Mouse (Mus musculus) testis, adult 2 months (tissue): ENCODE results near the gene Ttyh2. TPM values are rescaled to one million over a fixed set of nuclear protein-coding genes. Genes with fewer than 3 reads are reported as not detected.
A peak's percentile ranks its signal among the peaks of the same experiment; 100 is the strongest.
"Not testable (repeated sequence)": the region's sequence is repeated elsewhere in the genome, so short reads cannot be mapped to it uniquely, and the experiment has no call there.

Experiments used
- H3K27ac ChIP-seq: fragments of 200-500 bp; 2 replicates; pipeline ENCODE4 v1.5.1; 2012; ENCODE audit warnings: low read depth, low read length; ENCODE audit not compliant: control insufficient read depth, insufficient read depth
- H3K27me3 ChIP-seq: fragments of 200-500 bp; 2 replicates; pipeline ENCODE4 v1.6.1; 2012; ENCODE audit warnings: mild to moderate bottlenecking, low read length, moderate library complexity; ENCODE audit not compliant: control insufficient read depth, insufficient read depth
- H3K36me3 ChIP-seq: fragments of 200-500 bp; 2 replicates; pipeline ENCODE4 v1.6.1; 2012; ENCODE audit warnings: mild to moderate bottlenecking, low read length; ENCODE audit not compliant: control insufficient read depth, insufficient read depth
- H3K4me1 ChIP-seq: fragments of 200-500 bp; 2 replicates; pipeline ENCODE4 v1.6.1; 2012; ENCODE audit warnings: low read length; ENCODE audit not compliant: control insufficient read depth, insufficient read depth
- H3K4me3 ChIP-seq: fragments of 200-500 bp; 2 replicates; pipeline ENCODE4 v1.5.1; 2012; ENCODE audit warnings: low read depth, mild to moderate bottlenecking, low read length, moderate library complexity, mixed read lengths; ENCODE audit not compliant: control insufficient read depth
- CTCF ChIP-seq: fragments of 200-500 bp; IDR thresholded peaks from 2 replicates; pipeline ENCODE4 v1.5.1; 2012; ENCODE audit warnings: low read depth, mild to moderate bottlenecking, inconsistent platforms, low read length, moderate library complexity; ENCODE audit not compliant: control insufficient read depth, insufficient read depth, insufficient replicate concordance
- POLR2A ChIP-seq: fragments of 200-500 bp; IDR thresholded peaks from 2 replicates; pipeline ENCODE4 v1.6.1; 2012; ENCODE audit warnings: low read depth, mild to moderate bottlenecking, inconsistent platforms, low read length, moderate library complexity; ENCODE audit not compliant: control insufficient read depth
- polyA plus RNA-seq: library from polyadenylated mRNA; depleted of rRNA; stranded (reverse); fragments of >200 nt; gene quantifications from 2 replicates; pipeline ENCODE4 v1.2.3, GENCODE M21; 2012

Ttyh2 gene
- polyA plus RNA-seq, 1 experiment = 15.2 TPM

- no peaks in the 10 kb centered on the region for H3K27me3 ChIP-seq
- TF ChIP-seq CTCF (peak; percentile 40; the same call in 1 of the 2 replicates), POLR2A (no peak)
- H3K4me1 ChIP-seq = peaks cover 15% of the 10 kb centered on the region
- H3K4me3 ChIP-seq = peak overlapping the region; percentile 96
- H3K36me3 ChIP-seq = peaks cover 2% of the 10 kb centered on the region; the same call in 1 of the 2 replicates
- H3K27ac ChIP-seq = peak overlapping the region; percentile 71
Observed at GRCm38 (mm10) chr11:114668741-114669623, 6.2 kb upstream of the Ttyh2 start.

- H3K4me3 ChIP-seq = peak overlapping the region; percentile 96
- peaks cover 15% of the 10 kb centered on the region for H3K4me1 ChIP-seq
- no peaks in the 10 kb centered on the region for H3K27me3 ChIP-seq
- peaks cover 2% of the 10 kb centered on the region; the same call in 1 of the 2 replicates for H3K36me3 ChIP-seq
- TF ChIP-seq POLR2A (no peak), CTCF (no peak)
- H3K27ac ChIP-seq = peak overlapping the region; percentile 71; the same call in 1 of the 2 replicates
Observed at GRCm38 (mm10) chr11:114669651-114670168, 5.5 kb upstream of the Ttyh2 start.

- peaks cover 19% of the 10 kb centered on the region for H3K4me1 ChIP-seq
- H3K4me3 ChIP-seq = no peak overlapping the region
- no peak overlapping the region for H3K27ac ChIP-seq
- TF ChIP-seq POLR2A = no peak
- TF ChIP-seq CTCF = no peak
- no peaks in the 10 kb centered on the region for H3K27me3 ChIP-seq
- H3K36me3 ChIP-seq = peaks cover 2% of the 10 kb centered on the region; the same call in 1 of the 2 replicates
Observed at GRCm38 (mm10) chr11:114671147-114671546, 4.1 kb upstream of the Ttyh2 start.

GRCm38 (mm10) chr11:114672794-114673718 is 2.2 kb upstream of the Ttyh2 start:
- H3K27ac ChIP-seq = no peak overlapping the region
- TF ChIP-seq POLR2A (no peak), CTCF (peak; percentile 42; the same call in 1 of the 2 replicates)
- H3K36me3 ChIP-seq = peaks cover 2% of the 10 kb centered on the region; the same call in 1 of the 2 replicates
- H3K27me3 ChIP-seq = no peaks in the 10 kb centered on the region
- H3K4me3 ChIP-seq = no peak overlapping the region
- H3K4me1 ChIP-seq = peaks cover 18% of the 10 kb centered on the region

GRCm38 (mm10) chr11:114673719-114674050 is 1.5 kb upstream of the Ttyh2 start:
- Histone ChIP-seq H3K36me3 (peaks cover 2% of the 10 kb centered on the region; the same call in 1 of the 2 replicates), H3K4me3 (no peak overlapping the region), H3K27ac (no peak overlapping the region), H3K27me3 (no peaks in the 10 kb centered on the region), H3K4me1 (peaks cover 18% of the 10 kb centered on the region)
- TF ChIP-seq POLR2A = no peak
- no peak for TF ChIP-seq CTCF

GRCm38 (mm10) chr11:114674180-114674579 is 1.1 kb upstream of the Ttyh2 start:
- no peak overlapping the region for H3K4me3 ChIP-seq
- TF ChIP-seq CTCF = no peak
- TF ChIP-seq POLR2A = no peak
- no peaks in the 10 kb centered on the region for H3K27me3 ChIP-seq
- peaks cover 17% of the 10 kb centered on the region for H3K4me1 ChIP-seq
- no peak overlapping the region for H3K27ac ChIP-seq
- H3K36me3 ChIP-seq = peaks cover 2% of the 10 kb centered on the region; the same call in 1 of the 2 replicates

GRCm38 (mm10) chr11:114674796-114675195 is 435 bp upstream of the Ttyh2 start:
- H3K4me3 ChIP-seq, H3K27ac ChIP-seq, H3K27me3 ChIP-seq, H3K36me3 ChIP-seq: not testable (repeated sequence)
- peaks cover 16% of the 10 kb centered on the region for H3K4me1 ChIP-seq
